Mouse (Mus musculus) midbrain, embryonic 16.5 days (tissue): ENCODE measurements around the gene Piwil1. TPM values are rescaled to one million over a fixed set of nuclear protein-coding genes. Genes with fewer than 3 reads are reported as not detected.
A peak's percentile ranks its signal among the peaks of the same experiment; 100 is the strongest.

Experiments
- ATAC-seq: fragments of 200-750 bp; cut with Nextera tagmentation; 2 replicates; pipeline ENCODE4 v1.8.0; 2017; ENCODE audit warnings: moderate TSS enrichment
- H3K27ac ChIP-seq: fragments of 300-500 bp; sonication (generic); 2 replicates; pipeline ENCODE4 v1.5.1; 2014; ENCODE audit warnings: mild to moderate bottlenecking, low read length, mixed read lengths
- H3K27me3 ChIP-seq: fragments of 300-500 bp; sonication (generic); 2 replicates; pipeline ENCODE4 v1.6.1; 2014; ENCODE audit warnings: low read depth, low read length, mixed read lengths; ENCODE audit not compliant: control insufficient read depth, insufficient read depth
- H3K36me3 ChIP-seq: fragments of 300-500 bp; sonication (generic); 2 replicates; pipeline ENCODE4 v1.6.1; 2014; ENCODE audit warnings: mild to moderate bottlenecking, low read length, moderate library complexity, mixed read lengths; ENCODE audit not compliant: control insufficient read depth, insufficient read depth
- H3K4me1 ChIP-seq: fragments of 300-500 bp; sonication (generic); 2 replicates; pipeline ENCODE4 v1.6.1; 2014; ENCODE audit warnings: mild to moderate bottlenecking, low read length, mixed read lengths; ENCODE audit not compliant: control insufficient read depth, insufficient read depth
- H3K4me2 ChIP-seq: fragments of 300-500 bp; sonication (generic); 2 replicates; pipeline ENCODE4 v1.6.1; 2014; ENCODE audit warnings: mild to moderate bottlenecking, low read length, mixed read lengths
- H3K4me3 ChIP-seq: fragments of 300-500 bp; sonication (generic); 2 replicates; pipeline ENCODE4 v1.5.1; 2014; ENCODE audit warnings: low read depth, mild to moderate bottlenecking, low read length, moderate library complexity, mixed read lengths
- H3K9ac ChIP-seq: fragments of 300-500 bp; sonication (generic); 2 replicates; pipeline ENCODE4 v1.6.1; 2014; ENCODE audit warnings: low read depth, low read length, mixed read lengths
- H3K9me3 ChIP-seq: fragments of 300-500 bp; sonication (generic); replicated peaks from 2 replicates; pipeline ENCODE4 v1.6.1; 2014; ENCODE audit warnings: mild to moderate bottlenecking, low read length, mixed read lengths; ENCODE audit not compliant: control insufficient read depth, poor library complexity, severe bottlenecking
- WGBS: fragments of 180-500 bp; shearing (Covaris S2); extraction: QIAGEN DNeasy Blood & Tissue Kit; methylation state at CpG from one replicate; pipeline ENCODE4 v1.1.7; 2014; 5-methylcytosine and 5-hydroxymethylcytosine counted together
- polyA plus RNA-seq: library from polyadenylated mRNA; unstranded; fragments of >200 nt; fragmentation: Nextera tagmentation; extraction: Ambion mirVana; gene quantifications from 2 replicates; pipeline ENCODE4 v1.2.1, GENCODE M21; 2015

The Piwil1 gene
- polyA plus RNA-seq, 1 experiment from 2014 or later, result 0.28 TPM

GRCm38 (mm10) chr5:128677861-128678260, 24.5 kb upstream of the Piwil1 start:
- H3K4me2 ChIP-seq, result no peak overlapping the region
- peaks cover 4% of the 10 kb centered on the region; the same call in 1 of the 2 replicates for H3K9me3 ChIP-seq
- H3K27me3 ChIP-seq, result no peaks in the 10 kb centered on the region
- H3K36me3 ChIP-seq, result no peaks in the 10 kb centered on the region
- no peak for ATAC-seq
- 85% methylated on average over 6 of the region's 6 CpGs for WGBS
- H3K9ac ChIP-seq, result no peak overlapping the region
- H3K4me3 ChIP-seq, result no peak overlapping the region
- no peak overlapping the region for H3K27ac ChIP-seq
- H3K4me1 ChIP-seq, result peaks cover 3% of the 10 kb centered on the region; the same call in 1 of the 2 replicates

- Histone ChIP-seq H3K27ac (no peak overlapping the region), H3K4me3 (no peak overlapping the region), H3K9me3 (peaks cover 4% of the 10 kb centered on the region; the same call in 1 of the 2 replicates), H3K4me2 (no peak overlapping the region), H3K36me3 (no peaks in the 10 kb centered on the region), H3K27me3 (peaks cover 2% of the 10 kb centered on the region; the same call in 1 of the 2 replicates), H3K4me1 (peaks cover 8% of the 10 kb centered on the region; the same call in 1 of the 2 replicates), H3K9ac (no peak overlapping the region)
- whole genome bisulfite sequencing, result 47% methylated on average over 5 of the region's 5 CpGs
- ATAC-seq, result no peak
These were observed 20.9 kb upstream of the Piwil1 start for GRCm38 (mm10) chr5:128681456-128681855.

- Histone ChIP-seq H3K27ac (no peak overlapping the region), H3K4me2 (peak overlapping the region; percentile 31), H3K4me3 (no peak overlapping the region), H3K9me3 (peaks cover 10% of the 10 kb centered on the region; the same call in 1 of the 2 replicates), H3K4me1 (peaks cover 8% of the 10 kb centered on the region; the same call in 1 of the 2 replicates), H3K9ac (no peak overlapping the region), H3K36me3 (no peaks in the 10 kb centered on the region), H3K27me3 (peaks cover 2% of the 10 kb centered on the region; the same call in 1 of the 2 replicates)
- WGBS, result 8% methylated on average over 10 of the region's 10 CpGs
- no peak for ATAC-seq
These were observed 18.1 kb upstream of the Piwil1 start for GRCm38 (mm10) chr5:128684192-128684591.

GRCm38 (mm10) chr5:128684621-128685020, 17.7 kb upstream of the Piwil1 start:
- ATAC-seq, result no peak
- peaks cover 2% of the 10 kb centered on the region; the same call in 1 of the 2 replicates for H3K27me3 ChIP-seq
- H3K9ac ChIP-seq, result no peak overlapping the region
- H3K36me3 ChIP-seq, result no peaks in the 10 kb centered on the region
- peaks cover 8% of the 10 kb centered on the region; the same call in 1 of the 2 replicates for H3K4me1 ChIP-seq
- 4% methylated on average over 15 of the region's 15 CpGs for WGBS
- H3K4me3 ChIP-seq, result no peak overlapping the region
- H3K27ac ChIP-seq, result no peak overlapping the region
- peak overlapping the region; percentile 31 for H3K4me2 ChIP-seq
- 0 out of 2 replicates have a peak, but pooled peaks cover 6% of the 10 kb centered on the region for H3K9me3 ChIP-seq

- ATAC-seq, result no peak
- Histone ChIP-seq H3K27ac (no peak overlapping the region), H3K4me2 (no peak overlapping the region), H3K36me3 (no peaks in the 10 kb centered on the region), H3K9ac (no peak overlapping the region), H3K4me1 (0 out of 2 replicates have a peak, but pooled peaks cover 5% of the 10 kb centered on the region), H3K27me3 (peaks cover 2% of the 10 kb centered on the region; the same call in 1 of the 2 replicates), H3K4me3 (no peak overlapping the region), H3K9me3 (0 out of 2 replicates have a peak, but pooled peaks cover 6% of the 10 kb centered on the region)
- 91% methylated on average over 5 of the region's 5 CpGs for WGBS
These were observed 15.2 kb upstream of the Piwil1 start for GRCm38 (mm10) chr5:128687139-128687538.

- Histone ChIP-seq H3K27ac (no peak overlapping the region), H3K4me3 (no peak overlapping the region), H3K4me1 (peaks cover 5% of the 10 kb centered on the region; the same call in 1 of the 2 replicates), H3K27me3 (no peaks in the 10 kb centered on the region; the same call in 1 of the 2 replicates), H3K36me3 (no peaks in the 10 kb centered on the region), H3K9me3 (no peaks in the 10 kb centered on the region), H3K4me2 (no peak overlapping the region), H3K9ac (no peak overlapping the region)
- no peak for ATAC-seq
- WGBS, result 70% methylated on average over 6 of the region's 6 CpGs
These were observed 8.2 kb upstream of the Piwil1 start for GRCm38 (mm10) chr5:128694107-128694506.

- Histone ChIP-seq H3K9ac (no peak overlapping the region), H3K4me3 (no peak overlapping the region), H3K4me1 (peaks cover 5% of the 10 kb centered on the region; the same call in 1 of the 2 replicates), H3K27ac (no peak overlapping the region), H3K36me3 (no peaks in the 10 kb centered on the region), H3K9me3 (no peaks in the 10 kb centered on the region), H3K4me2 (no peak overlapping the region), H3K27me3 (no peaks in the 10 kb centered on the region; the same call in 1 of the 2 replicates)
- ATAC-seq, result no peak
- 84% methylated on average over 18 of the region's 18 CpGs for WGBS
These were observed 7.6 kb upstream of the Piwil1 start for GRCm38 (mm10) chr5:128694611-128695325.

DNA sequence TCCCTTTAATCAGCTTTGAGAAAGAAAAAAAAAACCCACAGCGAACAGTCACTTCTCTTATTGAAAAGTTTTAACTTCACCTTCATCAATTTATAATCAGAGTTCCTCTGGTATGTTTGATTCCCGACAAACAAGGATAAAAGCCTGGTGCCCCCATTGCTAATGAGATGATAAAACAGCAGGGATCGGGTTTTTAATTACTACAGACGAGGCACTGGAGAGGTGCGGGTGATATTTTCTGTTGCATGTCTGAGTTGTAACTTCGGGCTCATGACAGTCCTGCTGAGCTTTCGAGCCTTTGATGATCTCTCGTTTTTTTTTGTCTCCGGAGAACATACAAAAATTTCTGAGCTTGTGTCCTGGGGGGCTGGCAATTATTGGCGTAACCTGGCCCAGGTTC, 5.5 kb upstream of the Piwil1 start:
- Histone ChIP-seq H3K36me3 (no peaks in the 10 kb centered on the region), H3K27me3 (no peaks in the 10 kb centered on the region; the same call in 1 of the 2 replicates), H3K4me2 (peak overlapping the region; percentile 31; the same call in 1 of the 2 replicates), H3K9ac (0 out of 2 replicates have a peak overlapping the region, but pooled peaks have one; percentile 10), H3K4me1 (peaks cover 5% of the 10 kb centered on the region; the same call in 1 of the 2 replicates), H3K4me3 (no peak overlapping the region), H3K27ac (no peak overlapping the region), H3K9me3 (no peaks in the 10 kb centered on the region)
- 32% methylated on average over 10 of the region's 10 CpGs for WGBS
- ATAC-seq, result no peak

DNA sequence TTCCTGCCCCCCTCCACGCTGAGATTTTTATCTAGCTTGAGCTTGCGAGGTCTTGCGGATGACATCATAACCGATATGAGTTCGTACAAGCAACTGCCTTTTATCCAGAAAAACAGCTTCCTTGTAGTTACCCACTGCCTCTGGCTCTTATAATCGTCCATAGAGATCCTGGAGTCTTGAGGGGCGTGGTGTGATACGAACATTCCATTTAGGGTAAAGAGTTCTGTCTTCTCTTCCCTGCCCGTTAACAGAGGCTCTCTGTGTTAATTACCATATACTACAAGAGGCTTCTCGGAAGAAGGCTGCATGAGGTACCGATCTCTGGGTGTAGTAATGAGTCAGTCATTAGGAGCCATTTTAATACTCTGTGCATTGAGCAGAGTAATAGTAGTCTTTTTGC, 1.6 kb upstream of the Piwil1 start:
- no peak for ATAC-seq
- WGBS, result 73% methylated on average over 11 of the region's 11 CpGs

More for the DNA sequence above, 1.6 kb upstream of the Piwil1 start:
- no peaks in the 10 kb centered on the region for H3K36me3 ChIP-seq
- H3K9me3 ChIP-seq, result no peaks in the 10 kb centered on the region
- no peak overlapping the region for H3K4me2 ChIP-seq
- H3K27me3 ChIP-seq, result no peaks in the 10 kb centered on the region; the same call in 1 of the 2 replicates
- peaks cover 13% of the 10 kb centered on the region for H3K4me1 ChIP-seq
- H3K9ac ChIP-seq, result no peak overlapping the region
- no peak overlapping the region for H3K27ac ChIP-seq
- H3K4me3 ChIP-seq, result no peak overlapping the region
